18 mouse cellular contexts compared by ENCODE assay signal in genomic region chr1:39547238-39547637, GRCm38 (mm10). TPM values are rescaled to one million over a fixed set of nuclear protein-coding genes. Genes with fewer than 3 reads are reported as not detected.
DNase-seq lines count a peak whose midpoint lies in the region; ATAC-seq and TF ChIP-seq lines count a peak whose summit lies in the region.
"Had no signal": no experiment of that assay in that cellular context is flagged by ENCODE, and none has a peak within 500 bp of the region (broad histone marks: within the 10 kb centered on the region; RNA-seq: fewer than 3 reads in every experiment).

No protein-coding gene starts in this region.

- peak; percentile 46 for DNase-seq in embryo, embryonic 10 days (ENCODE audit: low spot score)
- DNase-seq in embryo, embryonic 9.5 days (ENCODE audit: extremely low spot score): no peak
- no peak for DNase-seq in heart, postnatal 0 days (ENCODE audit: low spot score)
- no peak for DNase-seq in heart, adult 8-10 months (ENCODE audit: low spot score)
- DNase-seq in liver, adult 2 months (ENCODE audit: extremely low read depth, low read depth, low spot score): peak; percentile 37
- DNase-seq in liver, embryonic 11.5 days (ENCODE audit: low spot score): no peak
- peak; percentile 40 for DNase-seq in brain, adult 2 months (ENCODE audit: low read depth, low spot score)
- no peak for DNase-seq in adrenal gland, postnatal 10 days
- DNase-seq: cerebellum, adult 9-10 months; kidney, postnatal 10 days; left cerebral cortex, postnatal 4 days; thymus, postnatal 25 days had no signal

- TF ChIP-seq CTCF in heart, postnatal 0 days (IDR thresholded peaks at IDR 0.05; ENCODE audit: low read depth): peak; percentile 17; the same call in 1 of the 2 replicates
- TF ChIP-seq CTCF in liver, adult 2 months (IDR thresholded peaks at IDR 0.05; ENCODE audit: low read depth, low read length): no peak

- peaks cover 68% of the 10 kb centered on the region for H3K36me3 ChIP-seq in heart, postnatal 0 days (replicated peaks; ENCODE audit: control insufficient read depth, insufficient read depth, low read length)
- H3K36me3 ChIP-seq in liver, adult 2 months (ENCODE audit: control insufficient read depth, insufficient read depth, low read length): peaks cover 57% of the 10 kb centered on the region
- H3K36me3 ChIP-seq in liver, embryonic 11.5 days (ENCODE audit: control insufficient read depth, insufficient read depth, low read length): peaks cover 17% of the 10 kb centered on the region; the same call in 1 of the 2 replicates

- TF ChIP-seq EP300 in heart, postnatal 0 days (IDR thresholded peaks at IDR 0.05; ENCODE audit: low read depth): no peak

- H3K4me3 ChIP-seq in heart, postnatal 0 days (ENCODE audit: low read depth, low read length): no peak overlapping the region
- no peak overlapping the region for H3K4me3 ChIP-seq in liver, adult 2 months (ENCODE audit: insufficient read depth, low read depth, low read length)
- H3K4me3 ChIP-seq in liver, embryonic 11.5 days (ENCODE audit: low read depth, low read length): no peak overlapping the region
- H3K4me3 ChIP-seq: liver, embryonic 12.5 days; myocyte had no signal

- 62% methylated on average over 2 of the region's 2 CpGs for WGBS in heart, postnatal 0 days
- 49% methylated on average over 2 of the region's 2 CpGs for WGBS in liver, adult 2 months
- WGBS in liver, embryonic 11.5 days: 71% methylated on average over 2 of the region's 2 CpGs

- no peak overlapping the region for H3K4me2 ChIP-seq in heart, postnatal 0 days (ENCODE audit: low read depth, low read length)
- no peak overlapping the region for H3K4me2 ChIP-seq in liver, embryonic 11.5 days
- H3K4me2 ChIP-seq: liver, embryonic 12.5 days; midbrain, embryonic 11.5 days had no signal

- no peak overlapping the region for H3K27ac ChIP-seq in heart, postnatal 0 days (ENCODE audit: low read depth)
- no peak overlapping the region for H3K27ac ChIP-seq in liver, adult 2 months (replicated peaks; ENCODE audit: insufficient read depth, low read depth, low read length)
- no peak overlapping the region for H3K27ac ChIP-seq in liver, embryonic 11.5 days (ENCODE audit: low read depth, low read length)
- H3K27ac ChIP-seq: liver, embryonic 12.5 days had no signal

- H3K79me2 ChIP-seq in liver, adult 2 months (ENCODE audit: control insufficient read depth, insufficient read depth, low read length): no peaks in the 10 kb centered on the region

- TF ChIP-seq POLR2A in liver, adult 2 months (IDR thresholded peaks at IDR 0.05; ENCODE audit: extremely low read depth, insufficient read depth, low read length): no peak

- H3K27me3 ChIP-seq in heart, postnatal 0 days (ENCODE audit: control insufficient read depth, insufficient read depth, low read length): no peaks in the 10 kb centered on the region
- H3K27me3 ChIP-seq in liver, adult 2 months (ENCODE audit: control insufficient read depth, insufficient read depth, low read length): no peaks in the 10 kb centered on the region
- H3K27me3 ChIP-seq in liver, embryonic 11.5 days (replicated peaks; ENCODE audit: control insufficient read depth, insufficient read depth, low read length): no peaks in the 10 kb centered on the region
- H3K27me3 ChIP-seq: liver, embryonic 12.5 days had no signal

- no peaks in the 10 kb centered on the region for H3K4me1 ChIP-seq in heart, postnatal 0 days (ENCODE audit: control insufficient read depth, insufficient read depth)
- H3K4me1 ChIP-seq in liver, adult 2 months (ENCODE audit: control insufficient read depth, insufficient read depth, low read length): no peaks in the 10 kb centered on the region
- no peaks in the 10 kb centered on the region for H3K4me1 ChIP-seq in liver, embryonic 11.5 days (replicated peaks; ENCODE audit: control insufficient read depth, insufficient read depth, low read length)
- H3K4me1 ChIP-seq: liver, embryonic 12.5 days had no signal

- H3K9ac ChIP-seq in heart, postnatal 0 days (replicated peaks; ENCODE audit: low read depth, low read length): no peak overlapping the region
- H3K9ac ChIP-seq in liver, adult 2 months (ENCODE audit: low read depth, low read length): no peak overlapping the region
- H3K9ac ChIP-seq in liver, embryonic 11.5 days (ENCODE audit: low read depth, low read length): no peak overlapping the region
- H3K9ac ChIP-seq: liver, embryonic 12.5 days had no signal

- ATAC-seq in heart, postnatal 0 days (ENCODE audit: insufficient read depth, low read depth): no peak
- ATAC-seq in liver, embryonic 11.5 days (replicated peaks; ENCODE audit: low FRiP score): no peak
- ATAC-seq: CD4-positive, CD25-positive, alpha-beta regulatory T cell, adult 4 months; forebrain, embryonic 16.5 days; liver, embryonic 12.5 days had no signal

- no peaks in the 10 kb centered on the region for H3K9me3 ChIP-seq in heart, postnatal 0 days (replicated peaks; ENCODE audit: control insufficient read depth, low read length)
- no peaks in the 10 kb centered on the region for H3K9me3 ChIP-seq in liver, embryonic 11.5 days (ENCODE audit: control insufficient read depth, low read length)
- H3K9me3 ChIP-seq: G1E; liver, embryonic 12.5 days had no signal

RNA-seq across cellular contexts. Expression of gene Cnot11, which starts 12.4 kb away (rescaled TPM):
- 14.7 and 34.4 TPM in 2 replicates for total RNA-seq in heart, postnatal 0 days (2014; rRNA removed; ENCODE audit: low replicate concordance)
- polyA plus RNA-seq in heart, postnatal 0 days (2015; fragmentation: Nextera tagmentation; extraction: Ambion mirVana): 11.1 and 11.7 TPM in 2 replicates
- 10 to 100 TPM; 13.3 to 15.1 (median 14.3) TPM for total RNA-seq in heart, adult 8-10 months (2022)
- 6.8 and 7.7 TPM in 2 replicates for total RNA-seq in liver, adult 2 months (2014; rRNA removed)
- polyA plus RNA-seq in liver, adult 2 months (2012; rRNA removed): 9.3 and 9.9 TPM in 2 replicates
- 24.3 and 26.3 TPM in 2 replicates for polyA plus RNA-seq in liver, embryonic 11.5 days (2014; fragmentation: Nextera tagmentation; extraction: Ambion mirVana)
- 10 to 100 TPM; 18.5 to 18.8 TPM for total RNA-seq in adrenal gland, postnatal 10 days (2021)

RNA-seq across cellular contexts. Expression of gene Rnf149, which starts 30.0 kb away (rescaled TPM):
- total RNA-seq in heart, postnatal 0 days (2014; rRNA removed; ENCODE audit: low replicate concordance): 9.0 and 31.3 TPM in 2 replicates
- 9.1 and 10.7 TPM in 2 replicates for polyA plus RNA-seq in heart, postnatal 0 days (2015; fragmentation: Nextera tagmentation; extraction: Ambion mirVana)
- 1 to 10 TPM; 6.2 to 9.5 (median 7.8) TPM for total RNA-seq in heart, adult 8-10 months (2022)
- 83.6 and 84.2 TPM in 2 replicates for total RNA-seq in liver, adult 2 months (2014; rRNA removed)
- 58.9 and 66.0 TPM in 2 replicates for polyA plus RNA-seq in liver, adult 2 months (2012; rRNA removed)
- 27.5 and 29.6 TPM in 2 replicates for polyA plus RNA-seq in liver, embryonic 11.5 days (2014; fragmentation: Nextera tagmentation; extraction: Ambion mirVana)
- 10 to 100 TPM; 41.7 to 42.3 TPM for total RNA-seq in adrenal gland, postnatal 10 days (2021)

Comparison
In these comparisons a context has a peak if more than half of its experiments do, and no peak if none do; other contexts are left out.
1. DNase-seq: peak in embryo, embryonic 10 days (single experiment), liver, adult 2 months (single experiment) and brain, adult 2 months (single experiment); none in embryo, embryonic 9.5 days (single experiment), heart, postnatal 0 days (single experiment), heart, adult 8-10 months (single experiment), liver, embryonic 11.5 days (single experiment) and adrenal gland, postnatal 10 days (single experiment).